Mouse (Mus musculus) CH12.LX (cell line): ENCODE results near the gene Rtl1. TPM values are rescaled to one million over a fixed set of nuclear protein-coding genes. Genes with fewer than 3 reads are reported as not detected.

Experiments
- DNase-seq: peaks from one replicate; pipeline ENCODE4 v3.0.0-alpha.2; 2013; ENCODE audit errors: extremely low read depth
- H3K27ac ChIP-seq: 2 replicates; pipeline ENCODE4 v1.5.1; 2012; ENCODE audit warnings: low read depth, mild to moderate bottlenecking, control low read depth, moderate library complexity; ENCODE audit not compliant: insufficient read depth
- H3K27me3 ChIP-seq: replicated peaks from 2 replicates; pipeline ENCODE3; 2012; ENCODE audit warnings: inconsistent platforms
- H3K36me3 ChIP-seq, 2 experiments: replicated peaks in 1 of 2; 2 replicates each; pipeline versions ENCODE3 to v1.6.1; 2012; ENCODE audit warnings: inconsistent platforms in 1 of 2, low read length in 1 of 2, mild to moderate bottlenecking in 1 of 2, mixed read lengths in 1 of 2, moderate library complexity in 1 of 2; ENCODE audit not compliant: control insufficient read depth in 1 of 2, insufficient read depth in 1 of 2
- H3K4me1 ChIP-seq, 2 experiments: 2 replicates each; pipeline ENCODE4 v1.6.1; 2012; ENCODE audit warnings: inconsistent platforms in 1 of 2, moderate library complexity in 1 of 2; ENCODE audit not compliant: insufficient read depth in 2 of 2, control insufficient read depth in 1 of 2
- H3K4me2 ChIP-seq: 2 replicates; pipeline ENCODE4 v1.6.1; 2012; ENCODE audit warnings: low read depth, mild to moderate bottlenecking, control low read depth; ENCODE audit not compliant: poor library complexity, insufficient read depth, severe bottlenecking
- H3K4me3 ChIP-seq, 3 experiments: fragments of 150-350 bp in 1 of 3; sonication (generic) in 1 of 3; replicated peaks in 1 of 3; 2 replicates each; pipeline versions ENCODE3 to v1.5.1; 2011 to 2012; ENCODE audit warnings: low read depth in 2 of 3, low read length in 2 of 3, mild to moderate bottlenecking in 2 of 3, moderate library complexity in 2 of 3, control low read depth in 1 of 3, improper control_type of control experiment in 1 of 3, inconsistent platforms in 1 of 3, mixed read lengths in 1 of 3; ENCODE audit not compliant: poor library complexity in 1 of 3
- H3K79me2 ChIP-seq: replicated peaks from 2 replicates; pipeline ENCODE4 v1.6.1; 2012; ENCODE audit warnings: mild to moderate bottlenecking, moderate library complexity; ENCODE audit not compliant: control insufficient read depth, poor library complexity, insufficient read depth, severe bottlenecking; ENCODE audit errors: extremely low read depth
- H3K9ac ChIP-seq: 2 replicates; pipeline ENCODE4 v1.6.1; 2012; ENCODE audit warnings: low read depth, mild to moderate bottlenecking, control low read depth, moderate library complexity; ENCODE audit not compliant: insufficient read depth
- H3K9me3 ChIP-seq: replicated peaks from 2 replicates; pipeline ENCODE3; 2012; ENCODE audit warnings: low read length, inconsistent platforms, mixed read lengths
- CHD2 ChIP-seq: IDR thresholded peaks from 2 replicates; pipeline ENCODE4 v1.6.1; 2011; ENCODE audit warnings: low read length, improper control_type of control experiment
- ETS1 ChIP-seq: conservative IDR thresholded peaks from 2 replicates; pipeline ENCODE4 v1.6.1; 2012; ENCODE audit warnings: low read depth, mild to moderate bottlenecking, inconsistent platforms, low read length, improper control_type of control experiment, moderate library complexity
- JUN ChIP-seq: IDR thresholded peaks from 2 replicates; pipeline ENCODE4 v1.6.1; 2011; ENCODE audit warnings: low read depth, mild to moderate bottlenecking, low read length, improper control_type of control experiment, moderate library complexity; ENCODE audit not compliant: insufficient read depth
- KAT2A ChIP-seq: IDR thresholded peaks from 2 replicates; pipeline ENCODE4 v1.6.1; 2012; ENCODE audit warnings: low read length, improper control_type of control experiment, inconsistent platforms; ENCODE audit not compliant: insufficient replicate concordance
- MAX ChIP-seq: IDR thresholded peaks from 2 replicates; pipeline ENCODE4 v1.6.1; 2011; ENCODE audit warnings: low read length, improper control_type of control experiment
- MEF2A ChIP-seq: IDR thresholded peaks from 2 replicates; pipeline ENCODE4 v1.6.1; 2014; ENCODE audit warnings: low read depth, mild to moderate bottlenecking, inconsistent platforms, low read length, improper control_type of control experiment, borderline replicate concordance
- NELFE ChIP-seq: IDR thresholded peaks from 2 replicates; pipeline ENCODE4 v1.6.1; 2011; ENCODE audit warnings: low read depth, low read length, improper control_type of control experiment
- NRF1 ChIP-seq: IDR thresholded peaks from 2 replicates; pipeline ENCODE4 v1.6.1; 2014; ENCODE audit warnings: low read depth, mild to moderate bottlenecking, inconsistent platforms, low read length, improper control_type of control experiment, moderate library complexity
- RAD21 ChIP-seq: IDR thresholded peaks from 2 replicates; pipeline ENCODE4 v1.6.1; 2011; ENCODE audit warnings: low read depth, mild to moderate bottlenecking, low read length, improper control_type of control experiment, moderate library complexity
- RCOR1 ChIP-seq: conservative IDR thresholded peaks from 2 replicates; pipeline ENCODE4 v1.6.1; 2012; ENCODE audit warnings: low read depth, mild to moderate bottlenecking, inconsistent platforms, low read length, improper control_type of control experiment
- TBP ChIP-seq: conservative IDR thresholded peaks from 2 replicates; pipeline ENCODE4 v1.6.1; 2011; ENCODE audit warnings: low read depth, low read length, improper control_type of control experiment
- TCF12 ChIP-seq: IDR thresholded peaks from 2 replicates; pipeline ENCODE4 v1.6.1; 2014; ENCODE audit warnings: low read depth, mild to moderate bottlenecking, inconsistent platforms, low read length, improper control_type of control experiment
- UBTF ChIP-seq: IDR thresholded peaks from 2 replicates; pipeline ENCODE4 v1.6.1; 2012; ENCODE audit warnings: low read depth, mild to moderate bottlenecking, inconsistent platforms, low read length, improper control_type of control experiment, moderate library complexity
- ZKSCAN1 ChIP-seq: IDR thresholded peaks from 2 replicates; pipeline ENCODE4 v1.6.1; 2012; ENCODE audit warnings: low read depth, inconsistent platforms, low read length, improper control_type of control experiment, borderline replicate concordance
- ZMIZ1 ChIP-seq: IDR thresholded peaks from 2 replicates; pipeline ENCODE4 v1.6.1; 2012; ENCODE audit warnings: low read depth, mild to moderate bottlenecking, inconsistent platforms, low read length, improper control_type of control experiment
- dilution Hi-C: fragments of 300-500 bp; cut with MboI; formaldehyde crosslinking; loops from 2 replicates; pipeline ENCODE4 v1.14.3; 2020; ENCODE audit warnings: low sequenced_read_pairs; ENCODE audit not compliant: extremely low pct_unique_long_range_greater_than_20kb, extremely low pct_ligation_motif_present
- in situ Hi-C: fragments of 300-500 bp; cut with MboI; formaldehyde crosslinking; loops from 3 replicates; pipeline ENCODE4 v1.14.3; 2019; ENCODE audit warnings: low sequenced_read_pairs, low pct_ligation_motif_present, low pct_unique_long_range_greater_than_20kb, mixed read lengths
- polyA plus RNA-seq: library from polyadenylated mRNA; unstranded; fragments of >175 nt; gene quantifications from 2 replicates; pipeline ENCODE4 v1.2.1, GENCODE M21; 2012; ENCODE audit warnings: low read depth; ENCODE audit not compliant: insufficient read length
- total RNA-seq, 2 experiments: library from RNA; depleted of rRNA; stranded (reverse); fragments of 300-350 nt in 1 of 2; fragments of >200 nt in 1 of 2; gene quantifications; 2 replicates each; pipeline ENCODE4 v1.2.3; 2012 to 2014

Rtl1 gene
- total and polyA plus RNA-seq, 3 experiments: not detected

DNA sequence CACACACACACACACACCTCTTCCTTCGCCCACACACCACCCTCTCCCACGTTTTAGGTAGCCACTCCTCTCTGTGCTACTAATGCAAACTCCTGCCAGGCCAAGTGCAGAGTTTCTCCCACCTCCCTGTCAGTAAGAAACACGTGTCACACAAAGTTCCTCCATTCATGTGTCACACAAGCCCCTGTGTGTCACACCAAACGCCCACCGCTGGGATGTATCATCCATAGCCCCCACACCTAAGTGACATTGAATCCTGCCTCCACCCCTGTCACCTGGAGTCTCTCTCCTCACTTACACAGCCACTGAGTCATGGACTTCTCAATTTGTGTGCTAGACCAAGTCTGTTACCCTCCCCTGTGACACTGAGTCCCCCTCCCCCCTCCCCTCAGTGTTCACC, 17.9 kb downstream of the Rtl1 start:
- no peaks in the 10 kb centered on the region for H3K4me1 ChIP-seq
- H3K36me3 ChIP-seq: no peaks in the 10 kb centered on the region
- H3K79me2 ChIP-seq: no peaks in the 10 kb centered on the region
- TF ChIP-seq UBTF (no peak), MAX (no peak), NRF1 (no peak), ZMIZ1 (no peak), TCF12 (no peak)
- H3K4me2 ChIP-seq: no peak overlapping the region
- no peak for DNase-seq
- dilution Hi-C loops: no loop called here
- in situ Hi-C loops: no loop called here
- H3K9me3 ChIP-seq: peaks cover 97% of the 10 kb centered on the region
- H3K27me3 ChIP-seq: no peaks in the 10 kb centered on the region
- H3K27ac ChIP-seq: no peak overlapping the region
- H3K9ac ChIP-seq: no peak overlapping the region
- no peak overlapping the region for H3K4me3 ChIP-seq

GRCm38 (mm10) chr12:109572259-109572658, 27.9 kb downstream of the Rtl1 start:
- H3K9me3 ChIP-seq: peaks cover 94% of the 10 kb centered on the region
- in situ Hi-C loops: no loop called here

GRCm38 (mm10) chr12:109560111-109560695, 39.9 kb downstream of the Rtl1 start:
- TF ChIP-seq TCF12: no peak
- TF ChIP-seq ETS1: no peak
- no peak for TF ChIP-seq RAD21
- TF ChIP-seq NELFE: no peak
- TF ChIP-seq RCOR1: no peak
- TF ChIP-seq MEF2A: no peak
- no peak for TF ChIP-seq JUN
- no peak for TF ChIP-seq TBP
- no peak for TF ChIP-seq ZKSCAN1
- TF ChIP-seq, all 38 proteins: peak for 0
- no peaks in the 10 kb centered on the region for H3K4me1 ChIP-seq

More at GRCm38 (mm10) chr12:109572259-109572658, 27.9 kb downstream of the Rtl1 start:
- Histone ChIP-seq H3K9ac (no peak overlapping the region), H3K4me3 (no peak overlapping the region), H3K27me3 (no peaks in the 10 kb centered on the region), H3K79me2 (no peaks in the 10 kb centered on the region), H3K27ac (no peak overlapping the region), H3K36me3 (no peaks in the 10 kb centered on the region), H3K4me2 (no peak overlapping the region), H3K4me1 (no peaks in the 10 kb centered on the region)
- dilution Hi-C loops: no loop called here
- no peak for DNase-seq
- no peak for TF ChIP-seq CHD2
- no peak for TF ChIP-seq KAT2A
- TF ChIP-seq, all 38 proteins: peak for 0

More at GRCm38 (mm10) chr12:109560111-109560695, 39.9 kb downstream of the Rtl1 start:
- Histone ChIP-seq H3K4me3 (no peak overlapping the region), H3K9me3 (peaks cover 88% of the 10 kb centered on the region), H3K27ac (no peak overlapping the region), H3K4me2 (no peak overlapping the region), H3K36me3 (no peaks in the 10 kb centered on the region), H3K9ac (no peak overlapping the region), H3K79me2 (no peaks in the 10 kb centered on the region), H3K27me3 (no peaks in the 10 kb centered on the region)
- in situ Hi-C loops (no loop called here), dilution Hi-C loops (no loop called here)
- DNase-seq: no peak
